Mouse (Mus musculus) lung, embryonic 15.5 days (tissue): ENCODE measurements around the gene Dpp6. TPM values are rescaled to one million over a fixed set of nuclear protein-coding genes. Genes with fewer than 3 reads are reported as not detected.

Source experiments
- ATAC-seq: fragments of 200-750 bp; cut with Nextera tagmentation; 2 replicates; pipeline ENCODE4 v1.8.0; 2017; ENCODE audit warnings: moderate number of reproducible peaks, borderline replicate concordance; ENCODE audit not compliant: low FRiP score, low TSS enrichment; ENCODE audit errors: extremely low read depth
- H3K27ac ChIP-seq: fragments of 300-500 bp; sonication (generic); 2 replicates; pipeline ENCODE4 v1.5.1; 2015; ENCODE audit warnings: moderate library complexity, mild to moderate bottlenecking, inconsistent platforms
- H3K27me3 ChIP-seq: fragments of 300-500 bp; sonication (generic); 2 replicates; pipeline ENCODE4 v1.6.1; 2015; ENCODE audit warnings: inconsistent platforms
- H3K36me3 ChIP-seq: fragments of 300-500 bp; sonication (generic); 2 replicates; pipeline ENCODE4 v1.6.1; 2015; ENCODE audit warnings: inconsistent platforms
- H3K4me1 ChIP-seq: fragments of 300-500 bp; sonication (generic); 2 replicates; pipeline ENCODE4 v1.6.1; 2015; ENCODE audit warnings: inconsistent platforms
- H3K4me2 ChIP-seq: fragments of 300-500 bp; sonication (generic); 2 replicates; pipeline ENCODE4 v1.6.1; 2015; ENCODE audit warnings: inconsistent platforms, mild to moderate bottlenecking, moderate library complexity
- H3K4me3 ChIP-seq: fragments of 300-500 bp; sonication (generic); 2 replicates; pipeline ENCODE4 v1.5.1; 2015; ENCODE audit warnings: mild to moderate bottlenecking, inconsistent platforms
- H3K9ac ChIP-seq: fragments of 300-500 bp; sonication (generic); 2 replicates; pipeline ENCODE4 v1.6.1; 2015; ENCODE audit warnings: inconsistent platforms
- H3K9me3 ChIP-seq: fragments of 300-500 bp; sonication (generic); 2 replicates; pipeline ENCODE4 v1.6.1; 2016; ENCODE audit warnings: inconsistent platforms
- WGBS: fragments of 180-500 bp; shearing (Covaris S2); methylation state at CpG from one replicate; pipeline ENCODE4 v1.1.7; 2015; 5-methylcytosine and 5-hydroxymethylcytosine counted together
- polyA plus RNA-seq: library from polyadenylated mRNA; unstranded; fragments of >200 nt; fragmentation: Nextera tagmentation; extraction: Ambion mirVana; gene quantifications from 2 replicates; pipeline ENCODE4 v1.2.1, GENCODE M21; 2015

Dpp6 gene
- polyA plus RNA-seq, 1 experiment from 2014 or later, result 0.55 TPM

DNA sequence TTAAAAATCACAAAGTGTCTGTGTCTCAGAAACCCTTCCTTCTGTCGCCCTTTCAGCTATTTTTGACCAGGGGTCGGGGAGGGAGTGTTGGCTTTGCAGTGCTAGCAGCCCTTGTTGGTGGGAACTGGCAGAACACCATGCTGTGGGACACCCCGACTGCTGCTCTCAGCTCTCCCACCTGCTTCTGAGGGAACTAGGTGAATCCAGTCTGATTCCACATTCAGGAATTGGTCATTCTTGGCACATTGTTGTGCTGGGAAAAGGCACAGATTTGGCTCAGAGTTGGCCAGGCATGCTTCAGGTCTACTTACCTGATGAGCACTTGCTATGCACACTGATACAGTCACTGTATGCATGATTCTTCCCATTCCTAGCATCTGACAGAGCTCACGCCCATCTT lies 454.3 kb downstream of the Dpp6 start:
- H3K9me3 ChIP-seq, result no peaks in the 10 kb centered on the region
- 58% methylated on average over 4 of the region's 4 CpGs for WGBS
- no peak overlapping the region for H3K4me3 ChIP-seq
- H3K4me2 ChIP-seq, result no peak overlapping the region
- no peaks in the 10 kb centered on the region for H3K27me3 ChIP-seq
- no peak overlapping the region for H3K27ac ChIP-seq
- no peak overlapping the region for H3K9ac ChIP-seq
- ATAC-seq, result no peak
- H3K36me3 ChIP-seq, result no peaks in the 10 kb centered on the region
- H3K4me1 ChIP-seq, result no peaks in the 10 kb centered on the region

DNA sequence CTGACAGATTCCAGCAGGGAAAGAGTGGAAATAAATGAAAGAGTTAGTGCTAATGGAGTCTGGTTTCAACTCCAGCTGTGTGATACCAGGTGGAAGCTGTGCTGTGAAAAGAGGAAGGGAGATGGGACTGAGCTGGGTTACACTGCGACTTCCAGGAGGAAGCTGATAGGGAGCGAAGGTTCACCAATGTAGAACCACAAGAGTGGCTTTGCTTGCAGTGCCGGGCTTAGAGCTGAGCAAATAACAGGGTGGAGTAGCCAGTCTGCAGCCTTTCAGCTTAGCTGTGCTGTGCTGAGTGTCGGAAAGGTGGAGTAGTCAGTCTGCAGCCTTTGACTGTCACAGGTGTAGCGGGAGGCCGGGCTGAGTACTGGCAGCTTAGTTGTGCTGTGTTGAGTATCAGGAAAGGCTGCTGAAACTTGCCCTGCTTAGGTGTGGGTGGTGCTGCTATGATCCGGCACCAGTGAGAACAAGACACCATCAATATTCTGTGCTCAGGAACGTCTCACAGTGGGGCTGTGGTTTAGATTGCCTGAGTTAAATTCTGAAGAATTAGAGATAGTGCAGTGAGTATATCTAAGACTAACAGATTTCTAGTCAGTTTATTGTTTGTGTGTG lies 457.9 kb downstream of the Dpp6 start:
- H3K9ac ChIP-seq, result no peak overlapping the region
- H3K27me3 ChIP-seq, result no peaks in the 10 kb centered on the region
- H3K4me2 ChIP-seq, result no peak overlapping the region
- no peak overlapping the region for H3K27ac ChIP-seq
- no peaks in the 10 kb centered on the region for H3K36me3 ChIP-seq
- H3K9me3 ChIP-seq, result no peaks in the 10 kb centered on the region
- ATAC-seq, result no peak
- no peaks in the 10 kb centered on the region for H3K4me1 ChIP-seq
- 38% methylated on average over 8 of the region's 8 CpGs for WGBS
- H3K4me3 ChIP-seq, result no peak overlapping the region

DNA sequence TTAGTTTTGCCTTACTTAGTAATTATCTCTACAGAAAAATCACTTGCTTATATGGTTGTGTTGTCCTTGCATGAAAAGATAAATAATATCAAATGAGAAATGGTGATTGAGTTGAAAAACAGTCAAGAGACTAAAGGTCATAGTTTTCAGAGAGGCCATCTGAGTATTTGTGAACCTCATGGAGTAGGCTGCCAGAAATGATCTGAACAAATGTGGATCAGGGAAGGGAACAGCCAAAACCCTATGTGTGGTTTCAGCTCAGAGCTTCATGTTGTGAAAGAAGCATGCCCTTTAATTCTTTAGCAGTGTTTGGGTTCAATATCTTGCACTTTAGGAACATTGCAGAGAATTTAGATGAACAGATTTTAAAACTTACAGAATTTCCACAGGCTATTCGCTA lies 458.9 kb downstream of the Dpp6 start:
- Histone ChIP-seq H3K27ac (no peak overlapping the region), H3K4me3 (no peak overlapping the region), H3K9ac (no peak overlapping the region), H3K36me3 (no peaks in the 10 kb centered on the region), H3K9me3 (no peaks in the 10 kb centered on the region), H3K4me2 (no peak overlapping the region), H3K4me1 (no peaks in the 10 kb centered on the region), H3K27me3 (no peaks in the 10 kb centered on the region)
- ATAC-seq, result no peak
- 71% methylated on average over 1 of the region's 1 CpGs for WGBS

DNA sequence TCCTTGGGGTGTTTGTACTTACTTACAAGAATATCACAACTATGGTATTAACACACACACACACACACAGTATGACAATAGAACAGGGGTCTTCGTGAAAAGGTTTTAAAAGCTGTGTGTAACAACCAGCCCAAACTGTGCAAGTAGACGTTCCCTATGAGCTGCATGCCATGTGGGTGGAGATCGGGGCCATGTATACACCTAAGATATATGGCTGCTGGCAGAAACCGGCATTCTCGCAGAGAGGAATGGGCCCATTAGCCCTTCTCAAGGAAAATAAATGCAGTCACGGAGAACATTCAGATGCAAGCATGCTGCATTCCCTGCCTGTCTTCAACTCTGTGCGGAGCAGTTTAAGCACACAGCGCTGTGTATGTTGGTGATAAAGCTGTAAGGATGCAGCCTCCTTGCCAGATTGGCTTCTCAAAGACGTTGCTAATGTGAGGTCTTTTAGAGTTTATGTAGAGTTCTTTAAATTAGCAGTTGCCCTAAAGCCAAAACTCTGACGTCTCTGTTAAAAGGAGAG lies 461.2 kb downstream of the Dpp6 start:
- no peak overlapping the region for H3K4me2 ChIP-seq
- no peak overlapping the region for H3K9ac ChIP-seq
- no peaks in the 10 kb centered on the region for H3K27me3 ChIP-seq
- H3K4me3 ChIP-seq, result no peak overlapping the region
- ATAC-seq, result no peak
- no peaks in the 10 kb centered on the region for H3K4me1 ChIP-seq
- H3K9me3 ChIP-seq, result no peaks in the 10 kb centered on the region
- H3K36me3 ChIP-seq, result no peaks in the 10 kb centered on the region
- 70% methylated on average over 10 of the region's 10 CpGs for WGBS
- no peak overlapping the region for H3K27ac ChIP-seq

- no peaks in the 10 kb centered on the region for H3K36me3 ChIP-seq
- no peak overlapping the region for H3K4me3 ChIP-seq
- WGBS, result 71% methylated on average over 4 of the region's 4 CpGs
- no peak overlapping the region for H3K9ac ChIP-seq
- H3K27me3 ChIP-seq, result no peaks in the 10 kb centered on the region
- H3K27ac ChIP-seq, result no peak overlapping the region
- no peak for ATAC-seq
- no peaks in the 10 kb centered on the region for H3K4me1 ChIP-seq
- H3K9me3 ChIP-seq, result no peaks in the 10 kb centered on the region
- H3K4me2 ChIP-seq, result no peak overlapping the region
Observed at GRCm38 (mm10) chr5:27286876-27287275, 469.9 kb downstream of the Dpp6 start.

GRCm38 (mm10) chr5:27291378-27291777 lies 474.4 kb downstream of the Dpp6 start:
- Histone ChIP-seq H3K27me3 (no peaks in the 10 kb centered on the region), H3K9ac (no peak overlapping the region), H3K4me2 (no peak overlapping the region), H3K27ac (no peak overlapping the region), H3K4me1 (no peaks in the 10 kb centered on the region), H3K36me3 (no peaks in the 10 kb centered on the region), H3K9me3 (no peaks in the 10 kb centered on the region), H3K4me3 (no peak overlapping the region)
- WGBS, result 70% methylated on average over 8 of the region's 8 CpGs
- no peak for ATAC-seq

GRCm38 (mm10) chr5:27292236-27292635 lies 475.2 kb downstream of the Dpp6 start:
- Histone ChIP-seq H3K4me2 (no peak overlapping the region), H3K36me3 (no peaks in the 10 kb centered on the region), H3K27me3 (no peaks in the 10 kb centered on the region), H3K4me1 (no peaks in the 10 kb centered on the region), H3K4me3 (no peak overlapping the region), H3K9me3 (no peaks in the 10 kb centered on the region), H3K9ac (no peak overlapping the region), H3K27ac (no peak overlapping the region)
- WGBS, result 91% methylated on average over 7 of the region's 7 CpGs
- no peak for ATAC-seq

- Histone ChIP-seq H3K36me3 (no peaks in the 10 kb centered on the region), H3K27ac (no peak overlapping the region), H3K4me2 (no peak overlapping the region), H3K4me1 (no peaks in the 10 kb centered on the region), H3K9me3 (no peaks in the 10 kb centered on the region), H3K27me3 (no peaks in the 10 kb centered on the region), H3K4me3 (no peak overlapping the region), H3K9ac (no peak overlapping the region)
- ATAC-seq, result no peak
- 64% methylated on average over 2 of the region's 2 CpGs for WGBS
Observed at GRCm38 (mm10) chr5:27304115-27304514, 487.1 kb downstream of the Dpp6 start.

- H3K4me1 ChIP-seq, result no peaks in the 10 kb centered on the region
- no peak for ATAC-seq
- H3K4me2 ChIP-seq, result no peak overlapping the region
- no peaks in the 10 kb centered on the region for H3K27me3 ChIP-seq
- H3K36me3 ChIP-seq, result no peaks in the 10 kb centered on the region
- whole genome bisulfite sequencing, result 51% methylated on average over 4 of the region's 4 CpGs
- no peak overlapping the region for H3K4me3 ChIP-seq
- H3K9me3 ChIP-seq, result no peaks in the 10 kb centered on the region
- no peak overlapping the region for H3K27ac ChIP-seq
- H3K9ac ChIP-seq, result no peak overlapping the region
Observed at GRCm38 (mm10) chr5:27306497-27307152, 489.6 kb downstream of the Dpp6 start.

GRCm38 (mm10) chr5:27310217-27310616 lies 493.2 kb downstream of the Dpp6 start:
- no peaks in the 10 kb centered on the region for H3K36me3 ChIP-seq
- WGBS, result 56% methylated on average over 2 of the region's 2 CpGs
- no peaks in the 10 kb centered on the region for H3K4me1 ChIP-seq
- H3K9ac ChIP-seq, result no peak overlapping the region
- no peak overlapping the region for H3K27ac ChIP-seq
- H3K4me2 ChIP-seq, result no peak overlapping the region
- no peak for ATAC-seq
- H3K27me3 ChIP-seq, result no peaks in the 10 kb centered on the region
- no peak overlapping the region for H3K4me3 ChIP-seq
- no peaks in the 10 kb centered on the region for H3K9me3 ChIP-seq

DNA sequence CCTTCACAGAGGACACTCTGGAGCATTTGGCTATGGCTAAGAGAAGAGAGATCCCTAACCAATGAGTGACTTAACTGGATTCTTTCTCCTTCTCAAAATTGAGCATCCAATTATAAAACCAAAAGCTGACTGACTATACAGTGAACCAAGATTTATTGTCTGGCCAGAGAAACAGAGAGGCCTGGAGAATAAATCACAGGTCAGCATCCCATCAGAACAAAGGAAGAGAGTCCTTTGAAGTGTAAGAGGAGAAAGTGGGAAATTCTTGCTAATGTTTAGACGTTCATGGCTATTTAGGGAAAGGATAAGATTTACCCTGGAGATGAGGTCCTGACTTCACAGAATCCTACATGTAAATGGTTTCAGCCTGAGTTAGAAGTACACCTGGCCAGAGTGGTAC lies 499.7 kb downstream of the Dpp6 start:
- no peak overlapping the region for H3K4me3 ChIP-seq
- 10% methylated on average over 1 of the region's 1 CpGs for WGBS
- no peak overlapping the region for H3K9ac ChIP-seq
- H3K27me3 ChIP-seq, result no peaks in the 10 kb centered on the region
- ATAC-seq, result no peak
- H3K27ac ChIP-seq, result no peak overlapping the region
- H3K4me1 ChIP-seq, result no peaks in the 10 kb centered on the region
- H3K36me3 ChIP-seq, result no peaks in the 10 kb centered on the region
- no peak overlapping the region for H3K4me2 ChIP-seq
- H3K9me3 ChIP-seq, result no peaks in the 10 kb centered on the region

- Histone ChIP-seq H3K9me3 (no peaks in the 10 kb centered on the region), H3K9ac (no peak overlapping the region), H3K27ac (no peak overlapping the region), H3K36me3 (no peaks in the 10 kb centered on the region), H3K4me2 (no peak overlapping the region), H3K4me1 (no peaks in the 10 kb centered on the region), H3K27me3 (no peaks in the 10 kb centered on the region), H3K4me3 (no peak overlapping the region)
- no peak for ATAC-seq
Observed at GRCm38 (mm10) chr5:27317264-27317663, 500.3 kb downstream of the Dpp6 start.
